Mouse (Mus musculus): ENCODE data around the gene Aldh1a7.
"Not testable (repeated sequence)": the region's sequence is repeated elsewhere in the genome, so short reads cannot be mapped to it uniquely, and the experiment has no call there.

Gene Aldh1a7

DNA sequence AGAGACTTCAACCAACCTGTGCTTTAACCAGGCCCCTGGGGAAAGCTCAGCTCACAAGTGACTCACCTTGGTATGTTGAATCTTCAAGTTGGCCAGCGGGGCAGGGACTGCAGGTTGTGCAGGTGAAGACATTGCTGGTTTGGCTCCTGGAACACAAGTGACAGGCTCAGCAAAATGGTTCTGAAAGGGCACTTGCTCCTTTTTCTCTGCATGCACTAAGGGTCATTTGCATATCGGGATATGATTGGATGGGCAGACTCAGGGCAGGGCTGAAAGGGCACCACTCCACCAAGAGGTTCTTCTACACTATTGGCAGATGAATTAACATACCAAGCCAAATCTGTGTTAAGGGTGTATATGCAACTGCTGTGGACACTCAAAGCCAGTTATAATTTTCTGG lies at the start of gene Aldh1a7:
Gene Aldh1a7, minus strand, starts transcription at position 182 of the 400 bp plus-strand sequence.
- no peak for DNase-seq (ENCODE audit: low spot score in 2 of 2)

DNA sequence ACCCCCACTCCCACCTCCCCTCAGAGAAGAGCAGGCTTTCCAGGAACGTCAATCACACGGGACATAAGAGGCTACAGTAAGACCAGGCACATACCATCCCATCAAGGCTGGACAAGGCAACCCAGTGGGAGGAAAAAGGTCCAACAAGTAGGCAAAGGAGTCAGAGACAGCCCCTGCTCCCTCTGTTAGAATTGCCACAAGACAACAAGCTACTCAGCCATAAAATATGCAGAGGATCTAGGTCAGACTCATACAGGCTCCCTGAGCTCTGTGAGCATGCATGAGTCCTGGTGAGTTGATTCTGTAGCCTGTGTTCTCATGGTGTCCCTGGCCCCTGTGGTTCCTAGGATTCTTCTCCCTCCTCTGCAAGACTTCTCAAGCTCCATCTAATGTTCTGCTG lies 48.3 kb upstream of the Aldh1a7 start:
- DNase-seq (ENCODE audit: low spot score in 2 of 2) = no peak

DNA sequence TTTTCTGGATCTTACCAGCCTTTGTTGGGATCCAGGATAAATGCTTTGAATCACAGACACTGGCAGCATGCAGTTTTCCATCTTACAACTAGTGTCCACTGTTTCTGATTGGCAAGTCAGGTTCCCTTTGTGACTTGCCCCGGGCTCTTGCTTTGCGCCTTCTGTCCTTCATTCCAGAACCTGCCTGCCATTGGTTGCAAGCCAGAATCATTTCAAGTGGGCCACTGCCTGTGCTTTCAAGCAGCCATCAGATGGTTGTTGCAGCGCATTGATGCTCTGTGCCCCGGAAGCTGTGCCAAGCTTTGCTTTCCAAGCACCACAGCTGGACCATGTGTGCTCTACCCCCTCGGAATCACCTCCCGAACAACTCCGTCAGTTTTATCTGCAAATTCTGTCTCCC lies 46.6 kb upstream of the Aldh1a7 start:
- DNase-seq (ENCODE audit: low spot score in 2 of 2) = no peak

DNA sequence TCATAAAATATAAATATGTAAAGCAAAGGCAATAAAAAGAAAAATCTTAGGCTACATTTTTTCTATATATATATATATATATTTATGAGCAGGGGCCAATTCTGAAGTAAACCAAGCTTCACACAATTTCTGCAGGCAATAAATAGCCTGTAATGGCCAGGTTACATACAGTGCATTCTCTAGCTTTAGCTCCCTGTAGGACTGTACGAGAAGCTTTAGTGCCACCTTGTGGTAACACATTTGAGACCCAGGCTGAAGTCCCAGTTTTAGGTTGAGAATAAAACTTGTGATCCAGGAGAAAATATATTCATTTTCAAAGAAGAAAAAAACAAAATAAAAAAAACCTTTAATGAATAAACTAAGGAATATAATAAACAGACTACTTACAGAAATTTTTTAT lies 36.9 kb upstream of the Aldh1a7 start:
- DNase-seq (ENCODE audit: low spot score in 2 of 2) = no peak

DNA sequence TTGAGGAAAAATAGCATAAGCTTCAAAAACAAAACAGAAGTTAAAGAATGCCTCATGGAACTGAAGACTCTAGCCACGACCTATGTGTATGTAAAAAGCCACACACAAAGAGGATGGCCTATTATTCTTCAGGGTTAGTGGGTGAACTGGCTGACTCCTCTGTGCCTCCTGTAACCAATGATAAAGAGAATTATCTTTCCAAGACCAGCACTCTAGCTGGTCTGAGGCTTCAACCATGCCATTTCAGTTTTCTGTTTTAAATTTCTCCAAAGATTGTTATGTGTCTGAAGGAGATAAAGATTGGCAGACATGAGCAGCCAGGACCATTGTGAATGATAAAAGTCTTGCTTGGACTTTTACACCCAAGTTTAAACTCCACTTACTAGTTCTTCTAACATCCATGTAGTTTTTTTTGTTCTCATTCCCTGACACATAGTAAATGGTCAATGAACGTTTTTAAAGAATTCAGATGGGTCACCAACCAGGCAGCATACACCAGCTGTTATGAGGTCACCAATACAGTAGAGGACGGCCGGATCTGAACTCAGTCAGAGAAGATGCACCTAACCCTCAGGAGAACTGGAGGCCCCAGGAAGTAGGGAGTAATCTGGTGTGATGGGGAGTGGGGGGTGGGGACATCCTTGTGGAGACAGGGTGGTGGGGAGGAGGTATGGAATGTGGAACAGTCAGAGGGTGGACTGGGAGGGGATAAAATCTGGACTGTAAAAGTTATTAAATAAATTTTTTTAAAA lies 34.5 kb upstream of the Aldh1a7 start:
- DNase-seq (ENCODE audit: low spot score in 2 of 2) = no peak

DNA sequence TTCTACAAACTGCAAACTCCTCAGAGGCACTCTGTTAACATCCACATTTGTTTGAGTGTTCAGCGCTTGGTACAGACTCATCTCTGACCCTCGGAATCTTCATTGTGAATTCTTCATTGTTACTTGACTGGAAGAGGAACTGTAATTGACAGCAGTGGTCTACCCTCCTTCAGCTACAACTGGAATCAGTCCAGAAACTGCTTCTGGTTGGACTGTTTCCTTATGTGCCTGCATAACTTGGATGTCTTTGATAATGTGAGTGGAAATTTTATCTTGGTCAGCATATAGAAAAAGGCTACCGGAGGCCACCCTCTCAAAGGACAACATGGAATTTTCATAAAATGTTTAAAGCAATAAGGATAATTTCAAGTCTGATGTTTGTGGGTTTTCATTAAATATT lies 33.8 kb upstream of the Aldh1a7 start:
- DNase-seq (ENCODE audit: low spot score in 2 of 2) = no peak

DNA sequence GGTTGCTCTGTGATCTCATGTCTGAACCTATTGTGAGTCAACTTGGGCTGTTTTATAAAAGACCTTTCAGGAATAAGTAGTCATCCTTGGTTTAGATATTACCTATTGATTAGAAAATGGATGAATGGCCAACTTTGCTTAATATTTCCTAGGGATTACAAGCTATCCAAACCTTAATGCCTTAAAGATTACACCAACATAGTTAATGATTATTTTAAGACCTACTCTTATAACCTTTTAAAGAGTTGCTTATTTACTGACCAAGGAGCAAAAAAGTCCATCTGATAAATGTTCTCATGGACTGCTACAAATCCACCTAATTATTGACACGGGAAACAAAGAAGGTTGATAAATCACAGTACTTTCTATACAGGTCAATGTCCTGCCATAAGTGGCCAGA lies 17.3 kb upstream of the Aldh1a7 start:
- DNase-seq (ENCODE audit: low spot score in 2 of 2) = no peak

DNA sequence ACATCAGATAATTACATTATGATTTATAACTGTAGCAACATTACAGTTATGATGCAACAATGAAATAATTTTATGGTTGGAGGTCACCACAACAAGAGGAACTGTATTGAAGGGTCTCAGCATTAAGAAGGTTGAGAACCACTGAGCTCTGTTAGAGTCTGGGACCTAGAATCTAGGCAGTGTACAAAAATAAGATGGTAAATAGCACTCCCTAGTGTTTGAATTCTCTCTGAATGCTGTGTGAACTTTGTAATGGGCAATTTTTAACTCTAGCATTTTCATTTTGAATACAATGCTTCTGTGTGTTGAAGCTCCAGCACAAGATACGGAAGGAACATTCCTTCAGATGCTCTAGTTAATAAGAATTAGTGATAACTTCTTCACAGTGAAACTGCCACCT lies 916 bp upstream of the Aldh1a7 start:
- no peak for DNase-seq (ENCODE audit: low spot score in 2 of 2)

DNA sequence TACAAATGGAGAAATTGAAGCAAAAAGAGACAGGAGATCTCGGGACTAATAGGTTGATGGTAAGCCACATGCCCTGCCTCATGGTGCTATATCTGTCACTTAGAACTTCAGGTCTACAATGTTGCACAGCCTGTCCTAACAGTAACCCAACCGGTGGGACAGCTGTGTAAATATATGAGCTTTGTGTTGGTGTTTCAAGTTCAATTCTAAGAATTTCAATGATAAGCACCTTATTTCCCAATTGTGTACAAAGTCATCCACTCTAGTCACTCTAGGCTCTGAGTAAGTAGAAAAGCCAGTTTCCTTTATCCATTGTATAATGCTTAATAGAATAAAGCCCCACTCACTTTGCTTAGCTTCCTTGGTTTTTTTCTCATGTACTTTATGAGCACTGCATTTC lies 4.4 kb downstream of the Aldh1a7 start:
- DNase-seq (ENCODE audit: low spot score in 2 of 2) = no peak

DNA sequence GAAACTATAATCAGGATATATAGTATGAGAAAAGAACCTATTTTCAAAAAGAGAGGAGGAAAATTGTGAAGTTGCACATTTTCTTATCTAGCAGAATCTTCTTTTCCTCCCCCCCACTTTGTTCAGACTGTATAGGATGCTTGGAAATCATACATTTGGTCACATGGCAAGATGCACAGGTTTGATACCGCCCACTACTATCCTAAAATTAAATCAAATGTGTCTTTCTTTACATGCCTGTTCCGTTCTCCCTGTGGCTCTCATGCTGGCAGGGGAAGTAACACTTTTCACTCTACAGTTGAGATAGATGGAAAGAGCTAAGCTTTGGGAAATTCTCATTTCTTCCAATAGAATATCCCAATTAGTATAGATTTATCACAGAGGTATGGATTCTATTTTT lies 7.1 kb downstream of the Aldh1a7 start:
- DNase-seq (ENCODE audit: low spot score in 2 of 2) = no peak

DNA sequence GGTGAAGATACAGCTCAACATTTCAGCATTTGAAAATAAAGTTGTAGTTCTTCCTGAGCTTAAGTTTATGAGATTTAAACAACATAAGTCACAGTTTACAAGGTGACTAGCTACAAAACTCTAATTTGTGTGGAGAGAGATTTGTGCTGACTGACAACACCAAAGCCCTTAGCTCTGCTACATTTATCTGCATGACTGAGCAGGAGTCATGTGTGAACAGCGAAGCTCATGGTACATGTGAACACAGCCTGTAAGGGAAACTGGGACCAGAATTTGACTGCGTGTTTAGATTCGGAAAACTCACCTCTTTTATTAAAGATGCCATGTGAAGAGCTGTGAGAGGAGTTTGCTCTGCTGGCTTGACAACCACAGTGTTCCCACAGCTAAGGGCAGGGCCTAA lies 11.7 kb downstream of the Aldh1a7 start:
- no peak for DNase-seq (ENCODE audit: low spot score in 2 of 2)

DNA sequence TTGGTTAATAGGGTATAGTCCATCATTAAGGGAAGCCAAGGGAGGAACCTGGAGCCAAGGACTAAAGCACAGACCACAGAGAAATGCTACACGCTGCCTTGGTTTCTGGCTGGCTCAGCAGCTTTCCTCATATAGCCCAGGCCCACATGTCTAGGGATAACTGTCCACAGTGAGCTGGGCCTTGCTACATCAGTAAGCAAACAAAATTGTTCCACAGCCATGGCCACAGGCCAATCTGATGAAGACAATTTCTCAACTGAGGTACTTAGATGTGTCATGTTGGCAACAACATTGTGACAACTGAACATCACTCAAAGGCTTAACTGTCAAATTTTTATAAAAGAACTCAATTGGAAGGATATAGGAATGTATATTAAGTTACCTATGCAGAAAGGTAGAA lies 12.3 kb downstream of the Aldh1a7 start:
- DNase-seq (ENCODE audit: low spot score in 2 of 2) = no peak

DNA sequence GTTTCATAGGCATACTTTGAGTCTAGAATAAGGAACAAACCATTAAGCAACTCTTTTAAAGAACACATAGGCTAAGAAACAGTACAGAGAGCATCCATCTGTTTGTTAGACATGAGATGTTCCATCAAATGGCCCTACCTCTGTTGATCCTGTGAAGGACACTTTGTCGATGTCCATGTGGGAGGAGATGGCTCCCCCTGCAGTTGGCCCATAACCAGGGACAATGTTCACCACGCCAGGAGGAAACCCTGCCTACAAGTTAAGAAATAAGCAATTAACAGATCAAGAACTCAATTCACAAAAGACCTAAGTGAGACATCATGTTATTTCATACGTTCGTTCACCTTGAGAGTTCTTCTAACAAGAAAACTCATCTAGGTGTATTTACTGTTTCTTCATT lies 12.8 kb downstream of the Aldh1a7 start:
- DNase-seq (ENCODE audit: low spot score in 2 of 2) = no peak

DNA sequence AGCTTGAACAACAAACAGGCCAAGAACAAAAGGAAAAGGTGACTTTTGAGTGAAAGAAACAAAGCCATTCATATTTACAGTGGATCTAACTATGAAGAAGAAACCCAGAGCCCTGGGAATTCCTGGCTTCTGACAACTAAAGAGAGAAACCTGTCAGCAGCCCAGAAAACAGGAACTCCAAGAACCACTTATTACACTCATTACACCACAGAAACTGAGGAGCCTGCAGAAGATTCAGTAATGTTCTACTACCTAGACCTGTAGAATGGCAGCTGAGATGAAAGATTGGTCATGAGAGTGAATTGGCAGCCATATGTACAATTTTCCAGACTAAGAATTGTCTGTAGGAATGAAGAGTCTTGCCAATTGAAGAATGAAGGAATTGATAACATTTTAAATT lies 20.2 kb downstream of the Aldh1a7 start:
- DNase-seq (ENCODE audit: low spot score in 2 of 2) = no peak

DNA sequence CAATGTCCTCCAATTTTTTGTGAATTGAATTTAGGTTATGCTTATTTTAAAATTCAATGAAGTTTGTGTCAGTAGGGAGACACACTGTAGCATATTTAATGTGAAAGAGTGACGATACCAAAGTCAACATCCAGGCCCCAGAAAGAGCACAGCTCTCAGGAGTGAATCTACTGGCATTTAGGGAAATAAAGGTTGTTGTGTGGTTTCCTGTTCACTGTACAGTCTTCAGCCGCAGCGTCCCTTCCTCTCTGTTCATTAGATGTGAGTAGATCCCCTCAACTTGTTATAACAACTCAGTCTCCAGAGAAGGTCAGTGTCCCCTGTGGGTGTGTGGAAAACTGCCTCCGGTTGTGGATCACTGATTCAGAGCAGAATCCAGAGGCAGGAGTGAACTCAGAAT lies 20.6 kb downstream of the Aldh1a7 start:
- DNase-seq (ENCODE audit: low spot score in 2 of 2) = no peak

DNA sequence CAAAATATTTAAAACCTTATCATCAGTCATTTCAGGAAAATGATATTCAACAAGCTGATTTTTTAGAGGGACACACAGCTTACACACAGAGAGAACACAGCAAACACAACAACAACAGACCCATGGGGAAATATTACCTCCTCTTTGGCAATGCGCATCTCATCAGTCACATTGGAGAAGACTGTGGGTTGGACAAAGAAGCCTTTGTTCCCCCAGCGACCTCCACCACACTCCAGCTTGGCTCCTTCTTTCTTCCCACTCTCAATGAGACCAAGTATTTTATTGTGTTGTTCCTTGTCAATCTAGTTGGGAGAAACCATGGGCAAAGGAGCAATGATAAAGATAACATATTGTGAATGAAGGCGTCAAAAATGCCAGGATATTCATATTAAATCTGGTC lies 25.3 kb downstream of the Aldh1a7 start:
- no peak for DNase-seq (ENCODE audit: low spot score in 2 of 2)

DNA sequence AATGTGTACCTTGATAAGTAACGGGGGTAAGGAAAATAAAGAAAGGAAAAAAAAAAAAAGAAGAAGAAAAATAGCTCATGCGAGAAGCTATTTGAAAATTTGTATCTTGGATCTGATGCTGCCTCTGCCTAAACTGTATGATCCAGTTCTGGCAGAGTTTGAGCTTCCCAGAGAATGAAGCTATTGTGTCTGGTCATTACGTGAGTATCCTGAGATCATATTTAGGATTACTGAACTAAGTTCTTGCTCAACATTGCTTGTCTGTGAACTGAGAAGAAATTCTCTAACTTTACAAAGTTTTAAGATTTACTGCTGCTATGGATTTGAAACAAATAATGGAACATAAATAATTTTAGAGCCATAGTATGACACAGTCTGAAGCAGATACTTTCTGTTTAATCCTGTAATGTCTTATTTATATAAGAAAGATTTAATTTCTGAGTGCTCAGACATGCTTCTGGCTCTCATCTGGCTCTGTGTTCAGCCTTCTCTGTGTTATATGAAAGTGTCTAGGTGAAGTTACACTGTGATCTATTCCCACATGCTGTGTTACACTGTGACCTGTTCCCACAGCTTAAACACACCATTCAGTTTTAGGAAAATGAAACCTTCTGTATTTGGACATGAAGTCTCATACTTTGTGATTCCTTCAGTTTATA lies 49.5 kb downstream of the Aldh1a7 start:
- DNase-seq (ENCODE audit: low spot score in 2 of 2) = no peak

DNA sequence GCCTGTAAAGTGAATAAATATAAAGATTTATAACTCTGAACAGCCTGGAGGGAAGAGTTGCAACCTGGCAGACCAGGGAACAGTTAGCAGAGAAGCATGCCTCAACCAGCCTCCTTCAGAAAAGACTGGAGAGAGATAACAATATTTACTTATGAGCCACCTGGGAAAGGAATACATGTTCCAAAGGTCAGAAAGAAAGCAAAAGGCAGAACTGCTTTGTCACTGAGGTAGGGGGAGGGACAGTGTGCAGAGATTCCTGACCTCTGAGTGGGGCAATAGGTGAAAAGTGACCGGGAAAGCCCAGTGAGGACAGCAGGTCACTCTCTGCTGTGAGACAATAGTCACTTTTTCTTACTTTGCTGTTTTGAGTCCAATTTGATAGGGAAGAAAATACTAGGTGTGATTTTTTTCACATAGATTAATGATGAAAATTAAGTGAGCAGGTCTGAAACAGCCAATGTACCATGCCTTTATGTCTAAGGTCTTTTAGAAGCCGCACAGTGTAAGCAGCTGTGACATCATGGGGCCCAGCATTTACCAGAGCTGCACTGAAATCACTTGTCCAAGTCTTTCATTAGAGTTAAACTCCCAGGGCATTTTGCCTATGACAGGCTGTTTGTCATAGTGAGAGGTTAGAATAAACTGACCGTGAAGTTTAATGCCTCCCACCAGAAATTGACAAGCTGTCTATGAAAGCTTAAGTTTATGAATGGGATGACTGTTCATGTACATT lies 73.1 kb downstream of the Aldh1a7 start:
- DNase-seq (ENCODE audit: low spot score in 2 of 2) = no peak

DNA sequence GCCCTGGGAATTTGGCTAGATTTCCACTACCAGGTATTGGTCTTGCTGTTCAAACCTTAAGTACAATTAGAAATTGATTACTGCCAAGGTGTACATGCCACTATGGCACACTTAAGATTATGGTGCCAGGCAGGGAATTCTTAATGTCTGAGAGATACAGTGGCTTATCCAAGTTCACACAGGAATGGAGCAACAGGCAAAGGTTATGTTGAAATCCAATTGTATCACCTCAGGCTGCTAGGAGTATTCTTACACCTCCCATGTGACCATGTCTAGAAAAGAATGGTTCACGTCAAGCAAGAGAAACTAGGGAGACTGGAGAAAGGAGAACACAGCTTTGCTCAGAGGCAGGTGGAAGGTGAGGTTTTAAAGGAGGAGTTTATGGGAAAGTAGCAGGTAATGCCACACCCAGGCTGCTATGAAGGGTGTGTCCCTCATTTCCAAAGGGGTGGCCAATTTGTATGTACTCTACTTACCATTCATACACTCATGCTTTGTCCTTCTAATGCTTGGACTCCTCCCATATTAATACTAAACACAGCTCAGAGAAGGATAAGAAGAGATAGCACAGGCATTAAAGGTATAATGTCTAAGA lies 74.2 kb downstream of the Aldh1a7 start:
- DNase-seq (ENCODE audit: low spot score in 2 of 2) = no peak

DNA sequence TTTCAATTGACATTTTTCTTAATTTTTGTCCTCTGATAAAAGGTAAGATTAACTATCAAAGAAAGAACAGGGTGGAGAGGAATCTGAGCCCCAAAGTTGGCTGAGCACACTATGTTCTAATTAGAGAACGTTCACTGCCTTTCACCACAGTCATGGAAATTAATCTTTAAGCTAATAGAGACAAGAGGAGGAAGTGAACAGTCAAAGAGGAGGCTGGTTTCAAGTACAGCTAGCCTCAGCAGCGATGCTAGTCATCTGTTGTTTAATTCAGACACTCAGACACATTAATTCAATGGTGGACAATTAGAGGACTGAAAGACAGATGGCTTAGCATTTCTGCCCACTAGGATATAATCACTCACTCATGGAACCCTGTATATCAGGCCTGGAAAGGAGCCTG lies 77.4 kb downstream of the Aldh1a7 start:
- DNase-seq (ENCODE audit: low spot score in 2 of 2) = no peak

DNA sequence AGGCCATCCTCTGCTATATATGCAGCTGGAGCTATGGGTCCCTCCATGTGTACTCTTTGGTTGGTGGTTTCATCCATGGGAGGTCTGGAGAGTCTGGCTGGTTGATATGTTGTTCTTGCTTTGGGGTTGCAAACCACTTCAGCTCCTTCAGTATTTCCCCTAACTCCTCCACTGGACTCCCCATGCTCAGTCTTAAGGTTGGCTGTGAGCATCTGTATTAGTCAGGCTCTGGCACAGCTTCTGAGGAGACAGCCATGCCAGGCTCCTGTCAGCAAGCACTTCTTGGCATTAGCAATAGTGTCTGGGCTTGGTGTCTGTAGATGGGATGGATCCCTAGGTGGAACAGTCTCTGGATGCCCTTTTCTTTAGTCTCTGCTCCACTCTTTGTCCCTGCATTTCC lies 79.9 kb downstream of the Aldh1a7 start:
- DNase-seq (ENCODE audit: low spot score in 2 of 2) = not testable (repeated sequence)

DNA sequence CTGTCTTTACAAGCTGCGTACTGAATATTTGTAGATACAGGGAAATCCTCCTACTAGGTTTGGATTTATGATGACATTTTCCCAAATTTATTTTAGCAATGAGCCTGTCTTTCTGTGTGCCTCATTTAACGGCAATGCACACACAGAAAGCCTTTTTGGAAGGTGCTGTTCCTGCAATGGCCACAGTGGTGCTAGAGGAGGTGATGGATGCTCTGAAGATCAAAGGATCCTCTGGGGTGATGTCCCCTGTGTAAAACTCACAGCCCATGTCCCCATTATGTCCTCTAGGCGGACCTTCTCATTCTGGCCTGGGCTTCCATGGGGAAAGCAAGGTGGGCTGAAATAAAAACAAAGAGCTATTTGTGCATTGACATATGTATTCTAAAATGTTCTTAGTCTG lies 83.0 kb downstream of the Aldh1a7 start:
- DNase-seq (ENCODE audit: low spot score in 2 of 2) = no peak
